Mouse (Mus musculus): ENCODE measurements around the gene Ptprn2. TPM values are rescaled to one million over a fixed set of nuclear protein-coding genes. Genes with fewer than 3 reads are reported as not detected.

The Ptprn2 gene
- total and polyA plus RNA-seq, 3 experiments, result 0.17 TPM; not detected in 2

DNA sequence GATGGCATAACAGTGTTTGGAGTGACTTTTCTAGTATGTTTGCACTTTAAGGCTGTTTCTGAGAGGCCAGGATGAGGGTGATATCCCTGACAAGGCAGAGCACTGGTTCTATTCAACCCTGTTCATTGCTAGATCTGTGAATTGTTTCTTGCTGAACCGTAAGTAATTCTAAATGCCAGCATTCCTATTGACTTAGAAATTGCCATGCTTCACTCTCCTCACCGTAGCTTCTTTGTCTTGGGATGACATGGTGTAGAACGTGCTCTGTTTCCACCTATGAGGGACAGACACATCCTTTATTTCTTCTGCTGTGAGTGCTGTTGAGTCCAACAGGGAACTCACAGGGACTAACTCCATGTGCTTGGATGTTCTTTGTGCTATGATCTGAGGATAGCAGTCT lies 416.3 kb downstream of the Ptprn2 start:
- peaks cover 19% of the 10 kb centered on the region for H3K27me3 ChIP-seq (replicated peaks)
- H3K79me2 ChIP-seq (replicated peaks; ENCODE audit: control insufficient read depth, extremely low read depth, insufficient read depth, poor library complexity, severe bottlenecking), result no peaks in the 10 kb centered on the region
- DNase-seq (ENCODE audit: extremely low read depth), result no peak
- H3K9me3 ChIP-seq (replicated peaks; ENCODE audit: low read length), result peaks cover 2% of the 10 kb centered on the region
- no peak overlapping the region for H3K27ac ChIP-seq (ENCODE audit: insufficient read depth, low read depth)
- in situ Hi-C loops (cut with MboI; ENCODE audit: low pct_ligation_motif_present, low pct_unique_long_range_greater_than_20kb, low sequenced_read_pairs), result no loop called here
- no peaks in the 10 kb centered on the region for H3K36me3 ChIP-seq (replicated peaks in 1 of 2; ENCODE audit: control insufficient read depth in 1 of 2, insufficient read depth in 1 of 2, low read length in 1 of 2)
- H3K9ac ChIP-seq (ENCODE audit: insufficient read depth, low read depth), result no peak overlapping the region
- no peak overlapping the region for H3K4me2 ChIP-seq (ENCODE audit: insufficient read depth, low read depth, poor library complexity, severe bottlenecking)
- dilution Hi-C loops (cut with MboI; ENCODE audit: extremely low pct_ligation_motif_present, extremely low pct_unique_long_range_greater_than_20kb, low sequenced_read_pairs), result no loop called here
- no peak overlapping the region for H3K4me3 ChIP-seq (replicated peaks in 1 of 3; ENCODE audit: low read depth in 2 of 3, low read length in 2 of 3, poor library complexity in 1 of 3)
- TF ChIP-seq MEF2A (IDR thresholded peaks at IDR 0.05; ENCODE audit: borderline replicate concordance, low read depth, low read length) (no peak), TCF12 (IDR thresholded peaks at IDR 0.05; ENCODE audit: low read depth, low read length) (no peak), TBP (conservative IDR thresholded peaks at IDR 0.05; ENCODE audit: low read depth, low read length) (no peak)
- H3K4me1 ChIP-seq (ENCODE audit: control insufficient read depth in 1 of 2, insufficient read depth in 2 of 2), result peaks cover 5 to 6% of the 10 kb centered on the region in 2 experiments

DNA sequence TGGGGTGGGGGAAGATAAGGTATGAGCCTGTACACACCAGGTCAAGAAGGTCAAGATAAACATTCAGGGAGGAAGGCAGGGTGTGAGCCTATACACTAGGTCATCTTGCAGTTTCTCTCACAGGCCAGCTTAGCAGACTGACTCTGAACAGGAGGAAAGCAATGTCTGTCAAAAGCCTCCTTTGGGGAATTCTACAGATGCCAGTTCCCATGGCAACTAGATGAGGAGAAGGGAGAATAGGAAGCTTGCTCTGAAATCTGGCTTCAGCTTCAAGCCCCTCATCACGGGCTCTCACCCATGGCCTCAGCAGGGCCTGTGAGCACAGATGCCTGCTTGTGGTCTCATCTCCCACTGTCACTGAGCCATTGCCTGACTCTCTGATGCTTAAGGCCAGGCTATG lies 421.9 kb downstream of the Ptprn2 start:
- Histone ChIP-seq H3K9me3 (replicated peaks; ENCODE audit: low read length) (peaks cover 2% of the 10 kb centered on the region), H3K4me3 (replicated peaks in 1 of 3; ENCODE audit: low read depth in 2 of 3, low read length in 2 of 3, poor library complexity in 1 of 3) (no peak overlapping the region), H3K4me2 (ENCODE audit: insufficient read depth, low read depth, poor library complexity, severe bottlenecking) (no peak overlapping the region), H3K36me3 (replicated peaks in 1 of 2; ENCODE audit: control insufficient read depth in 1 of 2, insufficient read depth in 1 of 2, low read length in 1 of 2) (no peaks in the 10 kb centered on the region), H3K9ac (ENCODE audit: insufficient read depth, low read depth) (no peak overlapping the region), H3K27ac (ENCODE audit: insufficient read depth, low read depth) (no peak overlapping the region), H3K27me3 (replicated peaks) (peaks cover 42% of the 10 kb centered on the region), H3K79me2 (replicated peaks; ENCODE audit: control insufficient read depth, extremely low read depth, insufficient read depth, poor library complexity, severe bottlenecking) (no peaks in the 10 kb centered on the region), H3K4me1 (ENCODE audit: control insufficient read depth in 1 of 2, insufficient read depth in 2 of 2) (no peaks in the 10 kb centered on the region)
- dilution Hi-C loops (cut with MboI; ENCODE audit: extremely low pct_ligation_motif_present, extremely low pct_unique_long_range_greater_than_20kb, low sequenced_read_pairs) (no loop called here), in situ Hi-C loops (cut with MboI; ENCODE audit: low pct_ligation_motif_present, low pct_unique_long_range_greater_than_20kb, low sequenced_read_pairs) (no loop called here)
- no peak for DNase-seq (ENCODE audit: extremely low read depth)
- TF ChIP-seq MAX (IDR thresholded peaks at IDR 0.05; ENCODE audit: low read length) (no peak), BHLHE40 (IDR thresholded peaks at IDR 0.05; ENCODE audit: low read depth, low read length) (no peak), ELF1 (IDR thresholded peaks at IDR 0.05; ENCODE audit: low read depth, low read length) (no peak), CHD1 (IDR thresholded peaks at IDR 0.05; ENCODE audit: low read depth, low read length) (no peak), POLR2A (IDR thresholded peaks at IDR 0.05; ENCODE audit: low read depth, low read length) (no peak), MYC (IDR thresholded peaks at IDR 0.05; ENCODE audit: low read depth, low read length) (no peak), JUN (IDR thresholded peaks at IDR 0.05; ENCODE audit: insufficient read depth, low read depth, low read length) (no peak), POLR2AphosphoS2 (IDR thresholded peaks at IDR 0.05; ENCODE audit: low read depth, low read length) (no peak), MXI1 (IDR thresholded peaks at IDR 0.05; ENCODE audit: low read depth, low read length) (no peak), SIN3A (IDR thresholded peaks at IDR 0.05; ENCODE audit: low read length) (no peak), RAD21 (IDR thresholded peaks at IDR 0.05; ENCODE audit: low read depth, low read length) (no peak), SMC3 (IDR thresholded peaks at IDR 0.05; ENCODE audit: low read depth, low read length) (no peak)

DNA sequence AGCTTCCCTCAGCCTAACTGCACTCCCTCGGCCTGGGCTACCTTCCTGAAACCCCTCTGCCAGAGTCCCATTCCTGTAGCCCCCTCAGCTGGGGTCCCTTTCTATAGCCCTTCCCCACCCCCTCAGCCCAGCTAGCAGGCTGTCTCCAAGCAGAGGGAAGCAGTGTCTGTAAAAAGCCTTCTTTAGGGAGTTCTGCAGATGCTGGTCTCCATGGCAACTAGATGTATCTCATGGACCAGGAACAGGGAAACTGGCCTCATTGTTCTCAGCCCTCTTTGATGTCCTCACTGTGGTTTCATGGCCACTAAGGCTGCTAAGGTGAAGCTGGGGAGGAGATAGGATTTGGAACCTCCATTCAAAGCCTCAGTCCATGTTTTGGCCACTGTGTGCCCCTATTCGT lies 423.1 kb downstream of the Ptprn2 start:
- TF ChIP-seq ZMIZ1 (IDR thresholded peaks at IDR 0.05; ENCODE audit: low read depth, low read length) (no peak), ZKSCAN1 (IDR thresholded peaks at IDR 0.05; ENCODE audit: borderline replicate concordance, low read depth, low read length) (no peak), POLR2AphosphoS2 (IDR thresholded peaks at IDR 0.05; ENCODE audit: low read depth, low read length) (no peak), JUND (conservative IDR thresholded peaks at IDR 0.05; ENCODE audit: low read depth, low read length) (no peak), HCFC1 (IDR thresholded peaks at IDR 0.05; ENCODE audit: low read depth, low read length) (no peak), USF1 (IDR thresholded peaks at IDR 0.05; ENCODE audit: low read depth, low read length) (no peak), CTCF (conservative IDR thresholded peaks at IDR 0.05 in 1 of 2, IDR thresholded peaks at IDR 0.05 in 1 of 2; ENCODE audit: low read depth in 2 of 2, low read length in 2 of 2) (no peak)
- Histone ChIP-seq H3K27me3 (replicated peaks) (peaks cover 48% of the 10 kb centered on the region), H3K4me3 (replicated peaks in 1 of 3; ENCODE audit: low read depth in 2 of 3, low read length in 2 of 3, poor library complexity in 1 of 3) (no peak overlapping the region), H3K4me2 (ENCODE audit: insufficient read depth, low read depth, poor library complexity, severe bottlenecking) (no peak overlapping the region), H3K27ac (ENCODE audit: insufficient read depth, low read depth) (no peak overlapping the region), H3K4me1 (ENCODE audit: control insufficient read depth in 1 of 2, insufficient read depth in 2 of 2) (no peaks in the 10 kb centered on the region), H3K9me3 (replicated peaks; ENCODE audit: low read length) (peaks cover 2% of the 10 kb centered on the region), H3K9ac (ENCODE audit: insufficient read depth, low read depth) (no peak overlapping the region), H3K79me2 (replicated peaks; ENCODE audit: control insufficient read depth, extremely low read depth, insufficient read depth, poor library complexity, severe bottlenecking) (no peaks in the 10 kb centered on the region), H3K36me3 (replicated peaks in 1 of 2; ENCODE audit: control insufficient read depth in 1 of 2, insufficient read depth in 1 of 2, low read length in 1 of 2) (no peaks in the 10 kb centered on the region)
- in situ Hi-C loops (cut with MboI; ENCODE audit: low pct_ligation_motif_present, low pct_unique_long_range_greater_than_20kb, low sequenced_read_pairs) (no loop called here), dilution Hi-C loops (cut with MboI; ENCODE audit: extremely low pct_ligation_motif_present, extremely low pct_unique_long_range_greater_than_20kb, low sequenced_read_pairs) (no loop called here)
- DNase-seq (ENCODE audit: extremely low read depth), result no peak
